Mouse (Mus musculus): Measurements from ENCODE around the gene Trip6.
A peak's percentile ranks its signal among the peaks of the same experiment; 100 is the strongest.

Gene Trip6

GRCm38 (mm10) chr5:137314193-137315083 lies at the start of gene Trip6:
Gene Trip6 (minus strand): TSS chr5:137314404.
- DNase-seq (ENCODE audit: low spot score in 2 of 2) = peak; percentile 42 to 55

GRCm38 (mm10) chr5:137358382-137358781 lies 44.2 kb upstream of the Trip6 start:
- no peak for DNase-seq (ENCODE audit: low spot score in 2 of 2)

- no peak for DNase-seq (ENCODE audit: low spot score in 2 of 2)
Observed at GRCm38 (mm10) chr5:137354091-137354490, 39.9 kb upstream of the Trip6 start.

GRCm38 (mm10) chr5:137352011-137352975 lies 38.1 kb upstream of the Trip6 start:
- DNase-seq (ENCODE audit: low spot score in 2 of 2) = no peak

GRCm38 (mm10) chr5:137351394-137351793 lies 37.2 kb upstream of the Trip6 start:
- DNase-seq (ENCODE audit: low spot score in 2 of 2) = no peak

GRCm38 (mm10) chr5:137351058-137351380 lies 36.8 kb upstream of the Trip6 start:
- no peak for DNase-seq (ENCODE audit: low spot score in 2 of 2)

- DNase-seq (ENCODE audit: low spot score in 2 of 2) = no peak
Observed at GRCm38 (mm10) chr5:137350205-137351057, 36.2 kb upstream of the Trip6 start.

GRCm38 (mm10) chr5:137349384-137350204 lies 35.4 kb upstream of the Trip6 start, which contains the start of gene Ephb4:
Gene Ephb4 (plus strand): TSS chr5:137350109.
- DNase-seq (ENCODE audit: low spot score in 2 of 2) = peak; percentile 16 to 43

GRCm38 (mm10) chr5:137348482-137349383 lies 34.5 kb upstream of the Trip6 start:
- DNase-seq (ENCODE audit: low spot score in 2 of 2) = no peak

- DNase-seq (ENCODE audit: low spot score in 2 of 2) = no peak
Observed at GRCm38 (mm10) chr5:137347856-137348255, 33.7 kb upstream of the Trip6 start.

- no peak for DNase-seq (ENCODE audit: low spot score in 2 of 2)
Observed at GRCm38 (mm10) chr5:137346983-137347382, 32.8 kb upstream of the Trip6 start.

- DNase-seq (ENCODE audit: low spot score in 2 of 2) = no peak
Observed at GRCm38 (mm10) chr5:137346388-137346787, 32.2 kb upstream of the Trip6 start.

GRCm38 (mm10) chr5:137345821-137346220 lies 31.6 kb upstream of the Trip6 start:
- DNase-seq (ENCODE audit: low spot score in 2 of 2) = no peak

GRCm38 (mm10) chr5:137343869-137344268 lies 29.7 kb upstream of the Trip6 start:
- DNase-seq (ENCODE audit: low spot score in 2 of 2) = no peak

GRCm38 (mm10) chr5:137343412-137343811 lies 29.2 kb upstream of the Trip6 start:
- DNase-seq (ENCODE audit: low spot score in 2 of 2) = no peak

- DNase-seq (ENCODE audit: low spot score in 2 of 2) = no peak
Observed at GRCm38 (mm10) chr5:137342407-137343012, 28.3 kb upstream of the Trip6 start.

GRCm38 (mm10) chr5:137340222-137340621 lies 26.0 kb upstream of the Trip6 start:
- no peak for DNase-seq (ENCODE audit: low spot score in 2 of 2)

GRCm38 (mm10) chr5:137339290-137339979 lies 25.2 kb upstream of the Trip6 start:
- no peak for DNase-seq (ENCODE audit: low spot score in 2 of 2)
